Mouse (Mus musculus) spleen, adult 18-20 months (tissue): Measurements from ENCODE around the gene Bdh2.
A peak's percentile ranks its signal among the peaks of the same experiment; 100 is the strongest.

Experiments used
- DNase-seq, 2 experiments: peaks; one replicate each; pipeline ENCODE4 v3.0.0; 2022; ENCODE audit warnings: mixed read lengths in 2 of 2

Bdh2 gene

DNA sequence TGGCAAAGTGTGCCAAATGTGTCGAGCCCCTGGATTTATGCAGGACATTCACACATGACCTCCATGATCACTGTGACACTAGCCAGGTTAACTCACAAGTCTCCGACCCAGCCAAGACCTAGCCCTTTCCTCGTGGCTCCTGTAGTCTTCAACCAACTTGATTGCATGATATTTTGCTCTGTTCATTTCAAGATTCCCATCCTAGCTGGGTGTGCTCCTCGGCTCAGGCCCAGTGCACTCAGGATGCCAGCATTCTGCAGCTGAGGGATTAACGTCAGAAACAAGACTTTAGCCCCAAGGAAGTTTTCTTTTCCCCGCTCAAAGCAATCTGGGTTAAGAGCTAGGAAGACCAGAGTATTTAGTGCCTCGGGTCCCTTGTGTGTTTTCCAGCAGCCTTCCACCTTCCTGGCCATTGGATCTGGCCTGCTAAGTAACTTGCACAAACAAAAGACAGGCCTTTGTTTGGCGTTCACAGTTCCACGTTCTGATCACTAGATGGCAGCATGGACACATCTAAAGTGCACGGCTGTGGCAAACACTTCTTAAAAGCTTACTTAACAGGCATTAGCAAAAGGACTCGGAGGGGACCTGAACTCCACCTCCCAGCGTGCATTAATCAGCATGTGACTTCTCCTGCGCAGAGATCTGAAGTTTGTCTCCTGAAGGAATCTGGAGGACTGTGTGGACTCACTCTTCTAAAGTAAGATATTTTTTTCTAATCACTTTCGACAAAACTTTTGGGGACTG is at the start of gene Bdh2:
TSS of gene Bdh2 (plus strand) at position 553 of the 747 bp plus-strand sequence.
- DNase-seq = peak; percentile 28 to 55

- DNase-seq = no peak
Measured at GRCm38 (mm10) chr3:135232058-135232457, 49.0 kb upstream of the Bdh2 start.

- no peak for DNase-seq
Measured at GRCm38 (mm10) chr3:135232462-135232861, 48.6 kb upstream of the Bdh2 start.

DNA sequence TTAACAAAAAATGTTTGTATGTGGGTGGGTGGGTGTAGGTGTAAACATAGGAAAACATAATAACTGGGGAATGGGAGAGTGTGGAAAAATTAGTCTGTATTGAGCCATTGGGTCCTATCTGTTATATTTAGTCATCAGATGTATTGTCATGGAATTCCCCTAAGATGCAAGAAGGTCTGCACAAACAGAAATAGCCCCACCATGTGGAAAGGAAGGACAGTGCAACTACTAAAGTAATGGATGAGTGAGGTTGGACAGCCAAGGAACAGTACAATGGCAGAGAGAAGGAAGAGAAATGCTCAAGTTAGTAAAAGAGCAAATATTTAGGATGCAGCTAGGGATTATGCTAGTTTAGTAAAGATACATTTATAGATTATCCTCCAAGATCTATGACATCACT is 35.3 kb upstream of the Bdh2 start:
- no peak for DNase-seq

DNA sequence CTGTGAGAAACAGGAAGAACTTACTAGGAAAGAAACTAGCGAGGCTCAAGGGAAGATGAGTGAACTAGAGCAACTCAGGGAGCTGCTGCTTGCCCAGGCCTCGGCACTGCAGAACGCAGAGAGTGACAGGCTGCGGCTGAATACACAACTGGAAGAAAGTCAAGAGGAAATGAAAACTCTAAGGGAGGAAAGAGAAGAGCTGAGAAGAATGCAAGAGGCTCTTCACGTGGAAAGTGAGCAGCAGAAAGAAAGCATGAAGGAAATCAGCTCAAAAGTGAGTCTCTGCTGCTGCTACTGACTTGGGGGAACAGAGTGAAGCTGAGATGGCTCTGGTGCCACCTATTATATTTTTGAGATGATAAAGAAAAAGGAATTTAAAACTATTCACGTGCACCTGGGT is 34.2 kb upstream of the Bdh2 start:
- DNase-seq = no peak

DNA sequence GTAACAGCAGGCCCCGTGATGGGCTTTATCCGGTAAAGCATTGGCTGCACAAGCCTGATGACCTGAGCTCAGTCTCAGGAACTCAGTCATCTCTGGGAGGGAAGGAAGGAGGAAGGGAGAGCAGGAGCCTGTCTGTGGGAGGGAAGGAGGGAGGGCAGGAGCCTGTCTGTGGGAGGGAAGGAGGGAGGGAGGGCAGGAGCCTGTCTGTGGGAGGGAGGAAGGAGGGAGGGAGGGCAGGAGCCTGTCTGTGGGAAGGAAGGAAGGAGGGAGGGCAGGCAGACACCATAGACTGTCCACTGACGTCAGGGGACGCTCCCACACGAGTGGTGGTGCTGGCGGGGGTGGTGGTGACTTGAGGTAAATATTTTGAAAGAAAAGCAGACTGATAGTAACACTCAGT is 31.9 kb upstream of the Bdh2 start:
- DNase-seq = no peak

DNA sequence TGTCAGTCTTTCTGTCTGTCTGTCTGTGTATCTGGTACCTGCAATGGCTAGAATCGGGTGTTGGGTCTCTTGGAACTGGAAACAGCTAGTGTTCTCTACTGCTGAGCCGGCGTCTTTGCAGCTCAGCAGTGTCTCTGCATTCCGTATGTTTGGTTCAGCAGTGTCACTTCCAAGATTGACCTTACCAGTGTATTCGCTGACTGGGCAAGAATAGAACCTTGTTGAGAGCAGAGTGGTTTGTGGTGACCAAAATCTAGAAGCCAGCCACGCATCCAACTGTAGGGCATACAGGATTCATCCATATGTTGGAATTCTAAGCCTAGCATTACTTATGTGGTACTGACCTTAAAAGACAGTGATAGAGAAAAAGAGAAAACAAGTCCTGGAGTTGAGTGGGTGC is 29.2 kb upstream of the Bdh2 start:
- no peak for DNase-seq

GRCm38 (mm10) chr3:135254784-135255183 is 26.2 kb upstream of the Bdh2 start:
- no peak for DNase-seq

- no peak for DNase-seq
Measured at GRCm38 (mm10) chr3:135258919-135259318, 22.1 kb upstream of the Bdh2 start.

DNA sequence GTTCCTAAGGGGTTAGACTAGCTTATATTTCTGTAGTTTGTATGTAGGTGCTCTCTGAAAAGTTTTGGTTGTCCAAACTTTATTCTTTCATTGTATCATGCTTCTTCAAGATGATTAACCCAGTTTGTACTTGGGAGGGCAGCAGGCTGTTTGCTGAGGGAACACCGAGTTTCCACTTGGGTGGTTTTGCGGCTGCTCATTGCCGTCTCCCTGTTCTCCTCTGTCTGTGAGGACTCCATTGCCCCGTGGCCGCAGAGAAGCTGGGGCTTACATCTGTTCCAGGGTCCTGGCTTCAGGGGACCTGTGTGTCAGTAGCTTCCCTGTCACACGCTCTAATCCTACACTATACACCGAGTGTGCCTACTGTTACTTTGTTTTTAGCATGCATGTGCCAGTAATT is 20.8 kb upstream of the Bdh2 start:
- no peak for DNase-seq

DNA sequence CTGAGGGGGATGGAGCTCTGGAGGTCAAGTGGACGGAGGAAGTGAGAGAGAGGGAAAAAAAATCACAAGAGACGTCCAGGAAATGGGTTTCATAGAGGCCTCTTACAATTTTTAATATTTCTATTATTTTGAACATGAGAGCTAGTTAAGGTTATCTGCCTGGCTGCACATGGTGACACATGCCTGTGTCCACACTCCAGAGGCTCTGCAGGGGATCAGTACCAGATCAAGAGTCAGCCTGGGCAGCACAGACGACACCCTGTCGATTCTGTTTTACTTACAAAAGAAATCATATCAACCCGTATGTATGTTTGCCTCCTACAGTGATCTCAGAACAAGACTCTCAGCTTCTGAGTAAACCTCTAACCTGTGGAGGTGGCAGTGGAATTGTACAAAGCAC is 12.4 kb upstream of the Bdh2 start:
- no peak for DNase-seq

- DNase-seq = no peak
Measured at GRCm38 (mm10) chr3:135269391-135269990, 11.5 kb upstream of the Bdh2 start.

DNA sequence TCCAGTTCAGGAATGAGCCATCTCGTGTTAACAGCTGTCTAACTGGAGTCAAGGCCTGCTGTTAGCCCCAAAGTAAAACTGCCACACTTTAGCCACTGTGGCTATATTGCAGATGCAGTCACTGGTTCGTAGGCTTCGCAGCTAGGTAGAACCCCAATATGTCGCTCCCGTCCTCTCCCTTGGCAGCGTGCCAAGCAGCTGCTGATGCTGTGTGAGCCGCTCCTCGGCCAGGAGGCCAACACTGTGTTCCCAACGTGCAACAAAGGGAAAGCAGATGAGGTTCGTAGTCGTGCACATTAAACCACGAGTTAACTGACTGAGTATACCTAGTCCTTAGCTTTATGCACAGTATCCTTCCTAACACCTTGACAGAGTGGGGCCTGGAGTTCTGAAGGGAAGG is 8.4 kb upstream of the Bdh2 start:
- DNase-seq = no peak

DNA sequence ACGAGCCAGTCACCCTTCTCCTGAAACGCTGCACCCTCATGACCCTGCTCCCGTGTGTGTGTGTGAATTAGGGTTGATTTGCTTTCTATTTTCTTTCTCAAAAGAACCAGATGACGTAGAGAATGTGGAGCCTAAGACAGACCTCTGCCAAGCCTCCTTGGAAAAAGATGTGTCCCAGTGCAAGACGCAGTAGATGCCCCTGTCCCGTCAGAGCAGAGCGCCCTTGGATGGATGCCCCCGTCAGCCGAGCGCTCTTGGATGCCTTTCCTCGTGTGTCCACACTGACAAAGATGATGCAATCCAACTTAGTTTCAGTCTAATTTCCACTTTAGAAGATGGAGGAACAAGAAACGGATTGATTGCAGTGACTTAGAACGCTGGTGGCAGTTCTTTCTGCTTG is 8.0 kb upstream of the Bdh2 start:
- no peak for DNase-seq

- DNase-seq = no peak
Measured at GRCm38 (mm10) chr3:135280160-135280559, 861 bp upstream of the Bdh2 start.

DNA sequence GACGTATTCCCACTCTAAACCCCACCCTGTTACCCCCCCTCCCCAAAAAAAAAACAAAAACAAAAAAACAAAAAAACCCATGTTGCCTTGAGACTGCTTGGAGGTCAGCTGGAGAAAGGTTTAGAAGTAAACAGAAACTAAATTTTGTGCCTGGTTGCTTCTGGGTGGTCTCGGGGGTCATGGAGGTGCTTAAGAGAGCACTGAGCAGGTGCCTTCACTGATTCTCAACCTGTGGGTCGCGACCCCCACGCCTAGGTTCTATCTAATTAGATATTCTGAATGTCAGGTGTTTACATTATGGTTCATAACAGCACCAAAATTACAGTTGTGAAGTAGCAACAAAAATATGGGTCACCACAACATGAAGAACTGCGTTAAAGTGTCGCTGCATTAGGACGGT is 680 bp downstream of the Bdh2 start:
- DNase-seq = no peak

- DNase-seq = no peak
Measured at GRCm38 (mm10) chr3:135285256-135285655, 4.2 kb downstream of the Bdh2 start.

GRCm38 (mm10) chr3:135285807-135286206 is 4.8 kb downstream of the Bdh2 start:
- no peak for DNase-seq

DNA sequence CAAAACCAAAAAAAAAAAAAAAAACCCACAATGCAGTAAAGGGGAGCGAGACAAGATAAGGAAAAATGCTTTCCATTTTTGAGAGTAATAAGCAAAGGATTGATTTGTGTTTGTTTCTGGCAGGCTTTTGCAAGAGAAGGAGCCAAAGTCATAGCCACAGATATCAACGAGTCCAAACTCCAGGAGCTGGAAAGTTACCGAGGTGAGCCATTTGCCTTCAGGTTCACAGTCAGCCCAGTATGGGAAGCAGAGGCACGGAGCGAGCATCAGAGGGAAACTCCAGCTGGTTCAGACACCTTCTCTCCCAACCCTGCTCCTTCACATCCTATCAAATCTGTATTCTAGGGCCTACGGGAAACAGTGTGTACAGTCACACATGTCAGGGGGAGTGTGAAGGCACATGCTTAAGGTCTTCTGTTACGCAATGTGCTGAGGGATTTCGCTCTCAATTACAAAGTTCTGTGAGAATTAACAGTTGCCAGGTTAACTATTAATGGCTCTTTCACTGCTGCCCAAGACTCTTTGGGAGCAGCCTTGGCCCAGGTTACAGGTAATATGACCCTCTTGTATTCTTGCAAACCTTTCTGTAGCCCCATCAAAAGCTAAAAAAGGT is 7.2 kb downstream of the Bdh2 start:
- DNase-seq = no peak

GRCm38 (mm10) chr3:135289148-135289547 is 8.1 kb downstream of the Bdh2 start:
- no peak for DNase-seq

DNA sequence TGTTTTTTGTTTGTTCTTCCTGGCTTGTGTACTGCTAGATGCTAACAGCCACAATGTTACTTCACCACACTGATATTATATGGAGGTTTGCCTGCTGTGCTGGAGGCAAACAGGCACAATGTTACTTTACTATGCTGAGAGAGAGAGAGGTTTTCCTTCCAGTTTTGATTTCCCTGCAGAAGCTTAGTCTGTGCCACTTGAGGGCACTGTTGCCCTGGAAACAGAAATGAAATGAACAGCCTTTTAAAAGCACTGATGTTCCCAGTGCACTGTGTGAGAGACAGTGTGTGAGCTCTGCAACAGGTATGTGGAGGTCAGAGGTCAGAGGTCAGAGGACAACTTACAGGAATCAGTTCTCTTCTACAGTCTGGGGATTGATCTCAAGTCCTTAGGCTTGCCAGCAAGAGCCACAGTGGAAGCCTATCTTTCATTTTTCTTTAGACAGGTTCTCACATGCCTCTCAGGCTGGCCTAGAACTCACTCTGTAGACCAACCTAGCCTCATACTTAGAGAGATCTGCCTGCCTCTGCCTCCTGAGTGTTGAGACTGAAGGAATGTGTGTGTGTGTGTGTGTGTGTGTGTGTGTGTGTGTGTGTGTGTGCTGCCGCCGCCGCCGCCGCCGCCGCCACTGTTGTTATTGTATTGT is 9.4 kb downstream of the Bdh2 start:
- DNase-seq = peak in 1 of 2 experiments; percentile 32

- no peak for DNase-seq
Measured at GRCm38 (mm10) chr3:135293703-135294102, 12.7 kb downstream of the Bdh2 start.

GRCm38 (mm10) chr3:135295559-135295958 is 14.5 kb downstream of the Bdh2 start:
- no peak for DNase-seq

GRCm38 (mm10) chr3:135298560-135298959 is 17.5 kb downstream of the Bdh2 start:
- DNase-seq = no peak
